Mouse (Mus musculus) ES-Bruce4 (cell line): Measurements from ENCODE around the gene Orc5. TPM values are rescaled to one million over a fixed set of nuclear protein-coding genes. Genes with fewer than 3 reads are reported as not detected.
"Not testable (repeated sequence)": the region's sequence is repeated elsewhere in the genome, so short reads cannot be mapped to it uniquely, and the experiment has no call there.

ENCODE experiments used
- H3K27ac ChIP-seq: 2 replicates; pipeline ENCODE4 v1.5.1; 2012; ENCODE audit warnings: low read length, inconsistent platforms; ENCODE audit not compliant: insufficient read depth
- H3K27me3 ChIP-seq: 2 replicates; pipeline ENCODE4 v1.6.1; 2012; ENCODE audit warnings: mild to moderate bottlenecking, low read length, inconsistent platforms; ENCODE audit not compliant: control insufficient read depth, poor library complexity, insufficient read depth, severe bottlenecking
- H3K36me3 ChIP-seq: 2 replicates; pipeline ENCODE4 v1.6.1; 2012; ENCODE audit warnings: inconsistent platforms, mild to moderate bottlenecking, low read length, moderate library complexity; ENCODE audit not compliant: control insufficient read depth, poor library complexity, insufficient read depth, severe bottlenecking
- H3K4me1 ChIP-seq: one replicate; pipeline ENCODE4 v1.8.1; 2011; ENCODE audit warnings: low read length; ENCODE audit not compliant: control insufficient read depth, insufficient read depth
- H3K4me3 ChIP-seq: 2 replicates; pipeline ENCODE4 v1.5.1; 2011; ENCODE audit warnings: low read depth, mild to moderate bottlenecking, low read length
- H3K9ac ChIP-seq: 2 replicates; pipeline ENCODE4 v1.6.1; 2012; ENCODE audit warnings: low read depth, mild to moderate bottlenecking, inconsistent platforms; ENCODE audit not compliant: poor library complexity, severe bottlenecking
- H3K9me3 ChIP-seq: replicated peaks from 2 replicates; pipeline ENCODE4 v1.6.1; 2012; ENCODE audit warnings: mild to moderate bottlenecking, low read length, inconsistent platforms; ENCODE audit not compliant: control insufficient read depth, poor library complexity, insufficient read depth, severe bottlenecking
- CTCF ChIP-seq: IDR thresholded peaks from one replicate; pipeline ENCODE4 v1.8.1; 2011; ENCODE audit warnings: low read depth, low read length
- EP300 ChIP-seq: IDR thresholded peaks from 2 replicates; pipeline ENCODE4 v1.6.1; 2011; ENCODE audit warnings: low read depth, low read length; ENCODE audit not compliant: insufficient read depth
- POLR2A ChIP-seq: IDR thresholded peaks from one replicate; pipeline ENCODE4 v1.8.1; 2011; ENCODE audit warnings: low read length; ENCODE audit not compliant: insufficient read depth
- polyA plus RNA-seq: library from polyadenylated mRNA; stranded (reverse); fragments of >200 nt; gene quantifications from 2 replicates; pipeline ENCODE4 v1.2.4, GENCODE M21; 2011; ENCODE audit warnings: low read depth; ENCODE audit not compliant: missing spikeins, insufficient read depth, insufficient read length

The Orc5 gene
- polyA plus RNA-seq, 1 experiment, result 70.5 TPM

- H3K27ac ChIP-seq, H3K4me1 ChIP-seq, H3K27me3 ChIP-seq, H3K9ac ChIP-seq, H3K36me3 ChIP-seq, H3K9me3 ChIP-seq, H3K4me3 ChIP-seq: not testable (repeated sequence)
Measured at GRCm38 (mm10) chr5:22512579-22512978, 37.6 kb downstream of the Orc5 start.

DNA sequence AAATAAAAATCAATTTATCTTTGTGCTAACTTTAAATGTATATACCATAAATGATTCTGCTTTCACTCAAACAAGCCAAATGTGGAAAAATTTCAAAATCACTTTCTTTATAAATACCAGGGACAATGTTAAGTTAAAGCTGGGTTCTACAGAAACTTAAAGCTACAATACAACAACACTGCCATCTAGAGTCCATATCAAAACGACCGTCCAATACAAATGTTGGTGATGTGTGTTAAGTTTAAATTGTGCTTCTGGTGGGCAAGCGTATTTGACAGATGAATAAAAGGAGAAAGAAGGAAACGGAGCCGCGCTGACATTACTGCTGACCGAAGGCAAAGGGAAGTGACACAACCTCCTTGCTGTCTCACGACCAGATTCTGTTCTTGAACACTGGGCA lies 38.4 kb downstream of the Orc5 start:
- H3K9me3 ChIP-seq, result no peaks in the 10 kb centered on the region
- TF ChIP-seq CTCF, result no peak
- TF ChIP-seq POLR2A, result no peak
- no peak for TF ChIP-seq EP300
- H3K4me1 ChIP-seq, result no peaks in the 10 kb centered on the region
- no peak overlapping the region for H3K4me3 ChIP-seq
- no peaks in the 10 kb centered on the region for H3K27me3 ChIP-seq
- no peak overlapping the region for H3K27ac ChIP-seq
- no peak overlapping the region for H3K9ac ChIP-seq
- peaks cover 4% of the 10 kb centered on the region for H3K36me3 ChIP-seq

DNA sequence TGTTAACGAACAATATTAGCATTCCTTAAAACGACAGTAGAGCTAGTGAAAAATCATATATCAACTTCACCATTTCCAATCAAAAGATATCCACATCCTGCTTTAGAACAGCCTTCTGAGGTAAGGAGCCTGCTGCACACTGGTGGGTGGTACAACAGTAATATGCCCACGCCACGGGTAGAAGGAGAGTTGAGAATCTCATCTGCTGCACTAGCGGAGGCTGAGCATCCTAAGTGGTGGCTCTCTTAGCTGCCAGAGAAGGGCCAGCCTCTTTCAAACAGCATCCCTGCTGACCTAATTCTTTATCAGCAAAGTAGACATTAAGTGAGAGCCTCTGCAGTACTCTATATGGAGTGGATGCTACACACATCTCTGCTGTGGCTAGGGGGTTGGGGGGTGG lies 41.7 kb downstream of the Orc5 start:
- Histone ChIP-seq H3K36me3 (no peaks in the 10 kb centered on the region; the same call in 1 of the 2 replicates), H3K27ac (no peak overlapping the region), H3K27me3 (no peaks in the 10 kb centered on the region), H3K4me3 (no peak overlapping the region), H3K9ac (no peak overlapping the region), H3K4me1 (no peaks in the 10 kb centered on the region), H3K9me3 (no peaks in the 10 kb centered on the region)
- no peak for TF ChIP-seq POLR2A
- TF ChIP-seq CTCF, result no peak
- TF ChIP-seq EP300, result no peak

GRCm38 (mm10) chr5:22499437-22499836 lies 50.8 kb downstream of the Orc5 start:
- no peak for TF ChIP-seq EP300
- TF ChIP-seq POLR2A, result no peak
- TF ChIP-seq CTCF, result no peak
- Histone ChIP-seq H3K27ac (no peak overlapping the region), H3K9ac (no peak overlapping the region), H3K4me3 (no peak overlapping the region), H3K9me3 (no peaks in the 10 kb centered on the region), H3K36me3 (peaks cover 11% of the 10 kb centered on the region), H3K27me3 (no peaks in the 10 kb centered on the region), H3K4me1 (no peaks in the 10 kb centered on the region)

GRCm38 (mm10) chr5:22491088-22491487 lies 59.1 kb downstream of the Orc5 start:
- H3K9ac ChIP-seq, result no peak overlapping the region
- no peak for TF ChIP-seq EP300
- TF ChIP-seq CTCF, result no peak
- peaks cover 6% of the 10 kb centered on the region; the same call in 1 of the 2 replicates for H3K36me3 ChIP-seq
- H3K27ac ChIP-seq, result no peak overlapping the region
- H3K9me3 ChIP-seq, result no peaks in the 10 kb centered on the region
- H3K4me3 ChIP-seq, result no peak overlapping the region
- no peaks in the 10 kb centered on the region for H3K4me1 ChIP-seq
- no peaks in the 10 kb centered on the region for H3K27me3 ChIP-seq

DNA sequence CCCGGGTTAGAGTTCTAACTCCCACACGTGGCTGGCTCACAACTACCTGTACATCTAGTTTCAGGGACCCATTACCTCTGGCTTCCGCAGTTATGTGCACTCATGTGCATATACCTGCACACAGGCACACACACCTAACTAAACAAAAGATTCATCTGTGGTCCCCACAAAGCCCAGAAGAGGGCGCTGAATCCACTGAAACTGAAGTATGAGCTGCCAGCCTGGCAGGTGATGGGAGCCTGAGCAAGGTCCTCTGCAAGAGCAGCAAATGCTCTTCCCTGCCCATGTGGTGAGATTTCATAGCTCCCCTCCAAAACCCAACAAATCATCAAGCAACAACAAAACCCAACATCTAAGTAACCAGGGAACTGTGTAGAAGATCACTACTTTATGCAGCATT lies 61.1 kb downstream of the Orc5 start:
- Histone ChIP-seq H3K9me3 (no peaks in the 10 kb centered on the region), H3K27me3 (no peaks in the 10 kb centered on the region), H3K4me1 (peaks cover 2% of the 10 kb centered on the region), H3K4me3 (no peak overlapping the region), H3K9ac (no peak overlapping the region), H3K27ac (no peak overlapping the region), H3K36me3 (peaks cover 6% of the 10 kb centered on the region; the same call in 1 of the 2 replicates)
- no peak for TF ChIP-seq POLR2A
- TF ChIP-seq CTCF, result peak; percentile 49
- no peak for TF ChIP-seq EP300
